Mouse (Mus musculus) thymus, postnatal 4 days (tissue): Measurements from ENCODE around the gene Cox15.

Experiments
- DNase-seq: peaks from one replicate; pipeline ENCODE4 v3.0.0; 2021

Gene Cox15

DNA sequence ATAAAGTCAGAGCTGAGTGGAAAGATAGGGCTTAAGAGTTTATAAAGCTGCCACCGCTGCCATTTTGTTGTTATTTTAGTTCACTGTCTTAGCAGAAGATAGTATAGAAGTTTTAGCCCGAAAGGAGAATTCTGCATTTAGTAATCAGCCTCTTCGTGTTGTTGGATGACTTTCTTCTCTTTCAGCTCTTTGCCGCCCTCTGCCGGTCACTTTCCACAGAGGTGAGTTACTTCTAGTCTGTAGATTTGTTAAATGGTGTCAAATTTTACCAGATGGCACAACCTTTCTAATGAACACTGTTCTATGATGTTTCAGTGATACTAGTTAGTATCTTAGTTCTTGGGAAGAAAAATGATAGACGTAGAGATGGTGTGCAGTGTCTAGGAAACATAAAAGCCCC lies 7.7 kb upstream of the Cox15 start:
- DNase-seq: peak; percentile 94

DNA sequence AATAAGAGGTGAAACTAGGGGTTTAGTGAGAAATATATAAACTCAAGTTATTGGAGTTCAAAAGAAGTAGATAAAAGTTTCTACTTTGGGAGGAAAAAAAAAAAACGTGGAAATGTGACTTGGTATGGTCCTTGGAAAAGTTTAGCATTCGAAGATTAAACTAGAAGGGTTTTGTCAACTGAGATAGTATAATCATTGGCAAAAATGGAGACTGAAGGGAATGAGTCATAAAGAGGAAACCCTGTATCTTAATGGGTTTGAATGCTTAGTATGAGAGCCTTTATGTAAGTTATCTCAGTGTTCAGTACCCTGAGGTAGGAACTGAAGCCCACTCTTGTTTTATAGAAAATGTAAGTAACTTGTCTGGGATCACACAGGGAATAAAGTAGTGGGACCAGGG lies 2.1 kb upstream of the Cox15 start:
- DNase-seq: no peak

DNA sequence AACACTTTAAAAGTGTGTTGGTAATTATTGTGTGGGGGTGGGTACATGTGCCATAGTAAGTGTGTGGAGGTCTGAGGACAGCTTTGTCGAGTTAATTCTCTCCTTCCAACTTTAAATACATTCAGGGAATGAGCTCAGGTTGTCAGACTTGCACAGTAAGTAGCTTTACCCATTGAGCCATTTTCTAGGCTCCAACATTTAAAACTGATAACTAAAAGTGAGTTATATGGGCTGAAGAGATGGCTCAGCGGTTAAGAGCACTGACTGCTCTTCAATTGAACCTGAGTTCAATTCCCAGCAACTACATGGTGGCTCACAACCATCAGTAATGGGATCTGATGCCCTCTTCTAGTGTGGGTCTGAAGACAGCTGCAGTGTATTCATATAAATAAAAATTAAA lies 1.4 kb upstream of the Cox15 start:
- no peak for DNase-seq

DNA sequence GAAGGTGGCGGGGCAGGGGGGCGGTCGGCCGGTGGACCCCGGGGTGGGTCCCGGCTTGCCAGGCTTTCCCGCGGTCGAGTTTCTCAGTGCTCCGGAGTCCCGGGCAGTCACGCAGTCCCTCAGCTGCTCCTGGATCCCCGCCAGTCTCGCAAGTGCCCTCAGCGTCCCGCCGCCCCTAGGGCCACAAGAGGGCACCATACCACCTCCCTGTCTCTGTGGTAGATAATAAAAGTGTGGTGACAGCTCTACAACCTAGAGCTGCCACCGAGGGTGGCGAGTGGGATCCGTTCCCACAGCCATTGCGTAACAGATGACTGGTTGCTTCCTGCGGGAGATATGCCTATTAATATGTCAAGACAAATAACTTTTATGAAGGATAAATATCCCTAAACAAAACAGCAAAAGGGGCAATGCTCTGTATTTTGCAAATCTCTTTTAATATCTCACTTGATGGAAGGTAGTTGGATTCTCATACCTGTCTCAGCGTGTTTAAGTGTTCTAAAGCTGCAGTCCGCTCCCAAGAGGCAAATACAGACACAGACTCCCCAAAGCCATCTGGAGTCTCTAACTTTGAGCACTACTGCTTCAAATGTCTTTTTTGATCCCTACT lies 531 bp upstream of the Cox15 start:
- peak; percentile 94 for DNase-seq

DNA sequence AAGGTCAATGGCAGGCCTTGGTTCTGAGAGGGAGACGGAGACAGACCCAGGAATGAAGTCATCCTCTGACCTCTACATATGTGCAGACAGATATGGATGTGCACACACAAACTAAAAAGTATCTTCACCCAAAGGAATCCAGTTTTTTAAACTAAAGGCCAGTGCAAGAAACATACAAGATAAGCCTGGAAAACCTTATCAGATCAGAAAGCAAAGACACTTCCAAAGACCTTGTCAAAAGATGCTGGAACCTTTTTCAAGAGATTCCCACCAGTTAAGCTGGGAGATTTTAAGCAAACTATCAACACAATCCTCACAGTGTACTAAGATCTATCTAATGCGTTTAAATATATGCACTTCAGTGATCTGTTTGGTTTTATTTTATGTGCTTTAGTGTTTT lies 2.8 kb downstream of the Cox15 start:
- DNase-seq: no peak

DNA sequence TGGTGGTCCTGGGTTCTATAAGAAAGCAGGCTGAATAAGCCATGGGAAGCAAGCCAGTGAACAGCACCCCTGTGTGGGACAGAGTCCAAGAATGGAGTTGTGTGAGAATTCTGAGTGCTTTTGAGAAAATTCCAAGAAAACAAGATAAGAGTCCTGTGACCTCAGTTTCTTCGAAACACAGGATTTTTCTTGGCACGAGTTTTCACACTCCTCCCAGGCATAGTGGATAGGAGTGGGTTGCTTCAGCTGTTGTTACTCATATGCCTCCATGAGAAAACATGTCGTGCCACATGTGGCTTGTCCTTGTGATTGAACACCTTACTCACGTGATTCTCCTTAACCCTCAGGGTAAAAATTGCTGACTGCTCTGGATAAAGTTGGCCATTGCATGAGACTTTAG lies 4.9 kb downstream of the Cox15 start:
- no peak for DNase-seq

DNA sequence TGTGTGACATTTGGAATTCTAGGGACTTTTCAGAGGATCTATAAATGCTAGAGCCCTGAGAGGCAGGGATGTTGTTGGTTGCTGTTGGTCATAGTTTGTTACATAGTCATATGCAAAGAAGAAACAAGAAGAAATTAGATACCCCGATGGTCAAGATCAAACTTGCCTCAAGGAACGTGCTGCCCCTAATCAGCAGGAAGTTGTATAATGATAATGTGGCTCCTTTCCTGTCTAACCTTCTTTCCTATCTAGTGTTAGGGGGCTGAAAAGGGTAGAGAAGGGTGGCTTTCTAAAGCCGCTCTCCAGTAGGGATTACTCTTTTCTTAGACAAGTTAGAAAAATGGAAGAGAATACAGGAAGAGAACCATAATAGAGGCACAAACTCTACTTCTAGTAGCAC lies 7.1 kb downstream of the Cox15 start:
- no peak for DNase-seq

DNA sequence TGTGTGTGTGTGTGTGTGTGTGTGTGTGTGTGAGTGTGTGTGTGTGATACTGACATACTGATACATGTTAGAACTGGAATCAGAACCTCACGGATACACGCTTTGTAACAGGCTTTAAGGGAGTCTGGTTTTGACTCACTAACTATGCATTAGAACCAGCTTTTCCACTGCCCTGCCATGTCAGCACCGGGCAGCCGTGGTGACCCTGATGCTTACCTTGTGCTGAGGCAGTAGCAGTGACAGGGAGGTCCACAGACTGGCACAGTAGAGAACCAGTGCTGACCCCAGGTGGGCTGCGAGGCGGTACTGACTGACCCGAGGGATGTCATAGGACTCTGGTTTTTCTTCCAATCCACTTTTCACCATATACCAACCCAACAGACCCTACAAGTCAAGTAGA lies 9.4 kb downstream of the Cox15 start:
- DNase-seq: no peak

DNA sequence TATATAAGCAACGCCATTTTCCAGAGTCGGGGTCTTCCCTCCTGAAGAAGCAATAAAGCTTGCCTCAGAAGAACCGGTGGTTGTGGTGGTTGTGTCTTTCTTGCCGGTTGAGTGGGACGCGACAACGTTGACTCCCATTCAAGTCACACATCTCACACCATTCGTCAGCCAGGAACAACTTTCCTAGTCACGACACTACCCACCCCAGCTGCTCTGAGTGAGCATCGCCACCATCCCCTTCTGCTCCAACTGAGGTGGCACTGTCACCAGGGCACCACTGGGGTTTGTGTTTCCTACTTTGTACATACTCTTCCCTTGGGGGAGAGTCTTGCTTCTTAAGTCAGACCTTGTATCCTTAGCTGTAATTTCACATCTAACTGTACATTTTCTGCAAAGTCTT lies 14.4 kb downstream of the Cox15 start:
- DNase-seq: no peak

DNA sequence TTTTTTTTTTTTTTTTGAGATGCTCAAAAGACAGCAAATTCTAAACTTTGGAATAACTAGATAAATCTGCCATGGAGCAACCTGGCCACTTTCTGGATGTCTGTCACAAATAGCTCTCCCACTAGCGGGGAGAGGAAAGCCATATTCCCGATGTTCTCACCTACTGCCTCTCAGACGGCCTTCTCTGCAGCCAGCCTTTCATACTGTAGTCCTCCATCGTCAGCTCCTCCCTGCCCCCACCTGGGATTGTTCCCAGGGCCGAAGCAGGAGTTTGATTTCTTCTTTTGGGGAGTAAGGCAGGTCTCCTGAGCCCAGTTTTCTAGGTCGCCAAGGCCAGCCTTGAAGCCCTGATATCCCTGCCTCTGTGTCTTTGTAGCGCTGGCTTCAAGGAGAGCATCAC lies 21.6 kb downstream of the Cox15 start:
- DNase-seq: no peak

DNA sequence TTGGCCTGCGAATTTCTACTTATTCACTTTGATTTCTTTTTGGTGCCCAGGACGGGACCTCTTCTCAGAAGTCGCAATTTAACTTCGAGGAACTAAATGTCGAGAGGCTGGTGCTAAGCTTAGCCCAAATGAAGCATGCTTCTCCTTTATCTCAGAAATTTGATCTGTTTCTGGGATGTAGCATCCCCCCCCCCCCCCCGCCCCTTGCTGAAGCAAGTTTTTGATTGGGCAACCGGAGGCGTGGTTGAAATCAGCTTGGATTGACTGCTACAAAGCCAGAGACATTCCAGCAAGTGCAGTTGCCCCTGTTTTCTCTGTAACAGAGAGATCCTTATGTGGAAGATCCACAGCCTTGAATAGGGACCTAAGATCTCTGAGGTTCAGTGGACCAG lies 22.8 kb downstream of the Cox15 start:
- DNase-seq: no peak

DNA sequence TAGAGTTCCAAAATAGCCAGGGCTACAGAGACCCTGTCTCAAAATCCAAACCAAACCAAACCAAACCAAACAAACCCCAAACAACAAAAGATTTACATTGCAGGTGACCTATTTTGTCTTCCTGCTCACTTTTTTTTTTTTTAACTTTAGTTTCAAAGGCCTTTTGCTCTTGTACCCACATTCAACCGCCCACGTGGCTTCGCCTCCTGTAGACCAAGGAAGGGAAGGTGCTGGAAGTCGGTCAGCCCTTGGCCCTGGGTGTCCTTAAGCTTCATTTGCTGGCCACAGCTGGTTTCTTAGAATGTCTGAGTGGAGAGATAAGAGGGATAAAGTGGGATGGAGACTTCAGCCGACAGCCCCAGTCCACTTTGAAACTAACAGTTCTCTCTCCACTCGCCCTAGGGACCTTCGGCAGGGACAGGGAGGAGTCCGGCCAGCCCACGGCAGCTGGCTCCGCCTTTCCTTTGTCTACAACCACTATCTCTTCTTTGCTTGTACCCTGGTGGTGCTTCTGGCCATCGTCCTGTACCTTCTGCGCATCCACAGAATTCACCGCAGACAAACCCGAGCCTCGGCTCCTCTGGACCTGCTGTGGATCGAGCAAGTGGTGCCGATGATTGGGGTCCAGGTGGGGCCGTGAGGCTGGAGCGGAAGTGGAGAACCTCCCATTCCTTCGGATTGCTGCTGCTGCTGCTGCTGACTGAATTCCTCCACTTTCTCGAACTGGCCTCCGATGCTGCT lies 23.3 kb downstream of the Cox15 start:
- DNase-seq: peak; percentile 65

DNA sequence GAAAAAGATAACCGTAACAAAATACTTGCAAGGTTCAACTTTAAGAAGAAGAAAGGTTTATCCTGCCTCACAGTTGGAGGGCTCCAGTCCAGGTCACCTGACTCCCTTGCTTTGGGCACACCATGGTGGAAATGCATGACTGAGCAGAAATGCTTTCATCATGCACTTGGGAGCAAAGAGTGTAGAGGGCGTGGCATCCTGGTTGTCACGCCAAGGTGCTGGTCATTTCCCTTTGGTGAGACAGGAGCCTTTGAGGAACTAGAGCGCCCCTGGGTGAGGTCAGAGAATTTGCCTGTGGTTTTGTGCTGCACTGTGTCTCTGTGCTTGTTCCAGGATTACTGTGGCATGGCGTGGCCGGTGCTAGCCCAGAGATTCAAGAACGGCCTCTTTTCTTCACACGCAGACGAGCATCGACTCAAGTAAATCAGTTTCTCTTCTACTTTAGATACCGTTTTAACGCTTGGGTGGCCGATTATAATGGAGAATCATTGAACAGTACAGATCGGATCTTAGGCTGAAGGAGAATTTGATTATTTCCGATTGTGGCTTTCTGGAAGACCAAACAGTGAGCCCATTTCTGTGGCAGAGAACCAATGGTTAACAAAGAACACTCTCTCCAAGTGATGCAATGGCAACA lies 26.2 kb downstream of the Cox15 start:
- DNase-seq: no peak

DNA sequence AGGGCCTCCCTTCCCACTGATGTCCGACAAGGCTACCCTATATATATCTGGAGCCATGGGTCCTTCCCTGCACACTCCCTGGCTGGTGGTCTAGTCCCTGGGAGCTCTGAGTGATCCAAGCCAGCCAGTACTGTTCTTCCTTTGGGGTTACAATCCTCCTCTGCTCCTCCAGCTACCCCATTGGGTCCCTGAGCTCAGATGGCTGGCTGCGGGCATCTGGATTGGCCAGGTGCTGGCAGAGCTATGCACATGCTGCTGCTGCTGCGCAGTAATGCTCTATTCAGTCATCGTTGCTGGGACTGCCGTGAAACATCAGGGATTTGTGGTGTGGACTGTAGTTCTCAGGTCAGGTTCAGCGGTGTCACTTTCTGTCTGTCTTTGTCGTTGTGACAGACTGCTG lies 28.0 kb downstream of the Cox15 start:
- DNase-seq: no peak

DNA sequence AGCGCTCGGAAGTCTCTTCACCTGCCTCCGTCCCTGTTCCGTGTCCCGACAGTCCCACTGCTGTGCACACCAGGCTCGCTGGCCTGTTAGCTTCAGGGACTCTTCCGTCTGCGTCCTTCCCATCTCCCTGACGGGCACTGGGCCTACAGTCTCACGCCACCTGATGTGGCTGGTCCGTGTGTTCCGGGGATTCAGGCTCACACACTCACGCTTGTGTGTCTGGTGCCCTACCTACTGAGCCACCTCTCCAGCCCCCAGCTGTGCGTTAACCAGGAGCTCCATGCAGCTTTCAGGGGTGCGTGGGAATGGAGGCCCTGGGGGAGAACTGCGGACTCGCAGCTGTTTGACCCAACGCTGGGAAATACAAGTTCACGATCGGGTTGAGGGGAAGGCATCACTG lies 28.6 kb downstream of the Cox15 start:
- no peak for DNase-seq

DNA sequence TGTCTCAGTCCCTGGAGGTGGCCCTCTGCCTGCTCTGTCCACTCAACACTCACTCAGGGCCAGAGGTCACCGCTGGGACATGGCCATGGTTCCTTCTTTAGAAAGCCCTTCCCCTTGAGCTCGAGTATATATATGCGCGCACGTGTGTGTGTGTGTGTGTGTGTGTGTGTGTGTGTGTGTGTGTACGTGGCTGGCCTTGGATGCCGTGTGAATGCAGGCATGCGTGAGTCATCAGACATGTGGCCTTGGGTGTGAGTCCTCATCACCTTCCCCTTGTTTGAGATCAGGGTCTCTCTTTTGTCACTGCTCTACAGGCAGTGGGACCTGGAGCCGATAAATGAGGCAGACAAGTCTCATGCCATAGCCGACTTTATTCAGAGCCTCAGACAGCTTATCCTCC lies 29.3 kb downstream of the Cox15 start:
- DNase-seq: peak; percentile 32

DNA sequence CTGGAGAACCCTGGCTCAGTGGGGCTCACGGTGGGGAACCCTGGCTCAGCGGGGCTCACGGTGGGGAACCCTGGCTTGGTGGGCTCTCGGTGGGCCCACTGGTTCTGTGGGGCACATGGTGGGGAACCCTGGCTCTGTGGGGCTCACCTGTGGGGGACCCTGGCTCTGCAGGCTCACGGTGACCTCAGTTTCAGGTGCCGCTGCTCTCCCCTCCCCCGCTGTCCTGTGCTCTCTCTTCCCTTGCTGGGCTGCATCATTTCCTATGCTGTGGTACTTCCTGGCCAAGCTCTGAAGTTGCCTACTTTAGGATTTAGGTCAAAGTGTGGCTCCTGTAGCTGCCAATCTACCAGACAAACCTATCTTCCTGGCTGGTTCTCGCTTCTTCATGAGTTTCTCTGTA lies 29.9 kb downstream of the Cox15 start:
- peak; percentile 86 for DNase-seq

DNA sequence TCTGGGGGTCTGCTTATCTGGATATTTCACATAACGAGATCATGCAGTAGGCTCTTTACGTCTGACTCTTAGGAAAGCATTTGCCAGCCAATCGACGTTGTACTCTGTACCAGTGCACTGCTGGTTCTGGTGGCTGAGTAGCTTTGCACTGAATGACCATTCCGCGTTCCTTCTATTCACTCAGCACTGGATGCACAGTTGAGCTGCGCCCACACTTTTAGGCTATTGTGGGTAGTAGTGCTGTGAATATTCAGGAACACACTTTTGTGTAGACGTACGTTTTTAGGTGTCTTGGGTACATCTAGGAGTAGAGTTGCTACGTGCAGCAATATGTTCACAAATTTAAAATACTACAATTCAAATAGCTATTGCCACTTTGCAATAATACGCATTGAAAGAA lies 32.7 kb downstream of the Cox15 start:
- no peak for DNase-seq

DNA sequence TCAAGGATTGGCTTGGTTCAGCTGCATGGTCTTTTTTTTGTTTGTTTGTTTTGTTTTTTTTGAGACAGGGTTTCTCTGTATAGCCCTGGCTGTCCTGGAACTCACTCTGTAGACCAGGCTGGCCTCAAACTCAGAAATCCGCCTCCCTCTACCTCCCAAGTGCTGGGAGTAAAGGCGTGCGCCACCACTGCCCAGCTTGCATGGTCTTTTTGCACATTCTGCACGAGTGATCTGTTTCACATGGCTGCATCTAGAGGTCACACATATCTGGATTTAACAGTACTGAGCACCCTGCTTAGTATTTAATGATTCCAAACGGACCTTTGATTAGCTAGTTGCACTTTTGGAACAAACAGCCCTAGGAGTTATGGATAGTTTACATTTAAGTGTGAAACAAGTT lies 40.8 kb downstream of the Cox15 start:
- DNase-seq: peak; percentile 35

DNA sequence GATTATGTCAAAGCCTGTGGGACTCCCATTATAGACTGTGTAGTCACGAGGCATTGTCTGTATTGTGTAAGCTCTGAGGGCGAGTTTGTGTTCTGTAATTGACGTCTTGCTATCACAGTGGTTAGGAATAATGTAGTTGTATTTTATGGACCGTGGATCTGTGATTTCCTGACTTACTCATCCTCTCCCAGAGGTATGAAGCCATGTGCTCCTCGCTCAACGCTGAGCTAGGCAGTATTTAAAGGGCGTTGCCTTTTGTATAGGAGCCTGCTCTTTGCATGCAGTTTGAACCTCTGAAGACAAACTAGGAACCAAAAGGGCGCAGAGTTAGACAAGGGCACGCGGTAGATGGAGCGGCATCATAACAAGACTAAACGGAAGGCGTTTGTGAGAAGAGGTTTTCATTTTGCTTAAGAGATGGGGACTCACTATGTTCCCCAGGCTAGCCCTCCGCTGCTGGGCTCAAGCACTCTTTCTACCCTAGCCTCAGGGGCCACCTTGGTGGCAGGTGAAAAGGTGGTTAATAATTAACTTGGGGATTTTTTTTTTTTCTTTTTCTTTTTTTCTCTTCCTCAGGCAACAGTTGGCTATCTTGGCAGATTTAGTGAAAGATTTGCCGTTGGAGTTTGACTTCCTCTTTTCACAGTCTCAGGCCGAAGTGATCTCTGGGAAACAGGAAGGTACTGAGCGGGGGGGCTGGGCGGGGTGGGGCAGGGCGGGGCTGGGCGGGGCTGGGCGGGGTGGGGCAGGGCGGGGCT lies 41.5 kb downstream of the Cox15 start:
- peak; percentile 53 for DNase-seq

DNA sequence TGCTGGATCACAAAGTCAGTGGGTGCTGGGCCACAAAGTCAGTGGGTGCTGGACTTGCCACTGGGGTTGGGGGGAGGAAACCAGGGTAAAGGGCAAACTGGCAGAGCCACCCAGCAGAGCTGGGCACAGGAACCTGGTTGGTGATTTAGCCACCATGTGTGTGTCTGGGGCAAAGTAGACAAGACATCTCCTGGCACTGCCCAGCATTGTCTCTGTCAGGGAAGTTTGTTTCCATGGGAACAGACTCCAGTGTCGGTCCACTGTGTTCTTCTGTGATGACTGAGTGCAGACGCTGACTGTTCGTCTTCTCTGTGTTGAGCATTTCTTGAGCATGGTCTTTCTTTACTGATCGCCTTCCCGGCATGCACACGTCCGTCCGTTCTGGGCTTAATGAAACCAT lies 43.5 kb downstream of the Cox15 start:
- DNase-seq: no peak

DNA sequence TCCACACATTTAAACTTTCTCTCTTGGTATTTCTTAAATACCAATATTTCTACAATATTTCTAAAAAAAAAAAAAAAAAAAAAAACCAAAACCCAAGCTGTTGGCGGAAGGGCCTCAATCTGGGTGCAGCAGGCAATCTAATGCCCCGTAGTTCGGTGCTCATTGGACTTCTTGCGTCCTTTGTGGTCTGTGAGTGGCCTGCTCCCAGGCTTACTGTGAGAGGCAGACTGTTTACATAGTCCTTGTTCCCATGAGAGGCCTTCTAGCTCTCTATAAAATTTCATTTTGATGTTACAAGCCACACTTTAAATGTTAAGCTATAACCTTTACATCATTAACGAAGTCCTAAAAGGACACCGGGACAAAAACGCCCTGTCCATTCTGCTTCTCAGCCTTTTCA lies 44.6 kb downstream of the Cox15 start:
- no peak for DNase-seq

DNA sequence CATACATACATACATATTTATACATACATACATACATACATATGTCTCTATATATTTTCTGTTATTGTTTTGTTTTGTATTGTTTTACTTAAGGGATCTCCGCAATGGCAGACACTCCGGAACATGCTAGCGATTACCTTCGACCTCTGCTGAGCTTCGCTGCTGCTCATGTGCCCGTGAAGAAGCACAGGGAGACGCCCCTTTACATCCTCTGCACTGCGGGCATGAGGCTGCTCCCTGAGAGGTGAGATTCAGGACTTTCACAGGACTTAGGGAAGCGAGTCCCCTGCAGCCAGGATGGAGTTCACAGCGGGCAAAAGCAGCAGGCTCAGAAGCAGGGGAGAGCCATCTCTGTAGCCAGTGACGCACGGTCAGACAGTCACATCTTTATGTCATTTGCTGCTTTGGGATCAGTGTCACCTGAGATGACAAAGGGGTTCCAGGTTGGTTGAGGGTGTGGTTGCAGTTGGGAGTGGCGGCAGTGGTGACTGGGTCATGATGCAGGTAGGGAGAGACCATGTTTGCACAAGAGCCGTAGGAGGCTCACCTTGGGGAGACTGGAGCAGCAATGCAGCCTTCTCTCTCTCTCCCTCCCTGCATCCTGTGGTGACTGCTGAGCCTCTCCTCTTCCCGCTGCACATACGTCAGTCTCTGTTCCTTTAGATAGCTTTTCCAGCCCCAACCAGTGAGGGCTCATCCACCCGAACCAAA lies 47.9 kb downstream of the Cox15 start:
- no peak for DNase-seq
